Comparison of ENCODE assay signal across 8 mouse cellular contexts in genomic region chr2:68860904-68861685, GRCm38 (mm10). TPM values are rescaled to one million over a fixed set of nuclear protein-coding genes. Genes with fewer than 3 reads are reported as not detected.
A peak's percentile ranks its signal among the peaks of the same experiment; 100 is the strongest.
DNase-seq lines count a peak whose midpoint lies in the region; ATAC-seq and TF ChIP-seq lines count a peak whose summit lies in the region.

Cers6 (plus strand) TSS chr2:68861441.

- H3K9me3 ChIP-seq in hindbrain, embryonic 13.5 days, result no peaks in the 10 kb centered on the region

- peak within 1 kb of the TSS; percentile 97 for H3K9ac ChIP-seq in hindbrain, embryonic 13.5 days

- under 1% methylated on average over 45 of the region's 53 CpGs for WGBS in hindbrain, embryonic 13.5 days

- no peak for DNase-seq in Patski (ENCODE audit: low read depth, low spot score)
- peak; percentile 97 for DNase-seq in cerebellum, adult 9-11 months
- peak; percentile 96 for DNase-seq in frontal cortex, postnatal 25 days (ENCODE audit: low spot score in 2 of 2)
- DNase-seq in layer of hippocampus, postnatal 25 days (ENCODE audit: extremely low spot score in 1 of 2, low spot score in 1 of 2), result peak; percentile 97 to 98
- DNase-seq in lung, postnatal 14 days, result peak; percentile 97
- DNase-seq in ovary, postnatal 36 days (ENCODE audit: low spot score), result peak; percentile 98
- DNase-seq in thymus, postnatal 14 days, result peak; percentile 92

- in situ Hi-C loops in Patski (cut with MboI; ENCODE audit: low pct_unique_long_range_greater_than_20kb), result loop anchor here (5.0 kb wide), 2 partner anchors 91 to 186 kb away; no protein-coding TSS in a partner anchor

- peak within 1 kb of the TSS; percentile 88 for H3K4me3 ChIP-seq in hindbrain, embryonic 13.5 days

- CTCF ChIA-PET in Patski (lab: Charles Lee), result interaction anchor here (0.6 kb wide), 1 partner anchor 193 kb away, joined by 3 read pairs; no protein-coding TSS in a partner anchor

- peak; percentile 98 for ATAC-seq in Patski
- peak; percentile 98 for ATAC-seq in hindbrain, embryonic 13.5 days (ENCODE audit: low FRiP score)

- POLR2A ChIA-PET in Patski (lab: Charles Lee), result no interaction called here

- H3K27me3 ChIP-seq in Patski, result no peaks in the 10 kb centered on the region
- no peaks in the 10 kb centered on the region for H3K27me3 ChIP-seq in hindbrain, embryonic 13.5 days

- peaks cover 20% of the 10 kb centered on the region for H3K4me1 ChIP-seq in hindbrain, embryonic 13.5 days (replicated peaks)

- no peaks in the 10 kb centered on the region for H3K36me3 ChIP-seq in hindbrain, embryonic 13.5 days

- TF ChIP-seq CTCF in Patski (IDR thresholded peaks at IDR 0.05), result no peak

- H3K4me2 ChIP-seq in hindbrain, embryonic 13.5 days, result peak within 1 kb of the TSS; percentile 65

- peak within 1 kb of the TSS; percentile 93 for H3K27ac ChIP-seq in hindbrain, embryonic 13.5 days

RNA-seq across cellular contexts. Expression of gene Cers6, which starts in this region (rescaled TPM):
- 24.8 TPM for polyA plus RNA-seq in Patski (2021)
- 64.5 and 66.6 TPM in 2 replicates for polyA plus RNA-seq in hindbrain, embryonic 13.5 days (2015; fragmentation: Nextera tagmentation; extraction: Ambion mirVana)
- total RNA-seq in layer of hippocampus, postnatal 25 days (2021), result 10 to 100 TPM; 85.9 to 94.3 TPM
